Mouse (Mus musculus): ENCODE data around the gene Xlr5b.
"Not testable (repeated sequence)": the region's sequence is repeated elsewhere in the genome, so short reads cannot be mapped to it uniquely, and the experiment has no call there.

- TF ChIP-seq CTCF (IDR thresholded peaks at IDR 0.05; ENCODE audit: control insufficient read depth, insufficient read depth, insufficient replicate concordance, low read depth, low read length); POLR2A (IDR thresholded peaks at IDR 0.05; ENCODE audit: control insufficient read depth, low read depth, low read length): not testable (repeated sequence)
Observed at GRCm38 (mm10) chrX:73148496-73148895, at the start of gene Xlr5b.
